Mouse (Mus musculus) heart, postnatal 0 days (tissue): Measurements from ENCODE around the gene Pnpla3. TPM values are rescaled to one million over a fixed set of nuclear protein-coding genes. Genes with fewer than 3 reads are reported as not detected.
A peak's percentile ranks its signal among the peaks of the same experiment; 100 is the strongest.

Source experiments
- ATAC-seq: fragments of 200-750 bp; cut with Nextera tagmentation; 2 replicates; pipeline ENCODE4 v1.8.0; 2017; ENCODE audit warnings: low read depth, moderate number of reproducible peaks, moderate library complexity; ENCODE audit not compliant: insufficient read depth
- DNase-seq: peaks from one replicate; pipeline ENCODE4 v3.0.0-alpha.2; 2016; ENCODE audit warnings: low spot score
- H3K27ac ChIP-seq: fragments of 300-500 bp; sonication (generic); 2 replicates; pipeline ENCODE4 v1.5.1; 2014; ENCODE audit warnings: low read depth, mild to moderate bottlenecking
- H3K27me3 ChIP-seq: fragments of 300-500 bp; sonication (generic); 2 replicates; pipeline ENCODE4 v1.6.1; 2014; ENCODE audit warnings: low read length, mixed read lengths; ENCODE audit not compliant: control insufficient read depth, insufficient read depth
- H3K36me3 ChIP-seq: fragments of 300-500 bp; sonication (generic); replicated peaks from 2 replicates; pipeline ENCODE4 v1.6.1; 2014; ENCODE audit warnings: low read length, mixed read lengths; ENCODE audit not compliant: control insufficient read depth, insufficient read depth
- H3K4me1 ChIP-seq: fragments of 300-500 bp; sonication (generic); 2 replicates; pipeline ENCODE4 v1.6.1; 2014; ENCODE audit warnings: antibody characterized with exemption; ENCODE audit not compliant: control insufficient read depth, insufficient read depth
- H3K4me2 ChIP-seq: fragments of 300-500 bp; sonication (generic); 2 replicates; pipeline ENCODE4 v1.6.1; 2014; ENCODE audit warnings: low read depth, mild to moderate bottlenecking, low read length, moderate library complexity
- H3K4me3 ChIP-seq: fragments of 300-500 bp; sonication (generic); 2 replicates; pipeline ENCODE4 v1.5.1; 2014; ENCODE audit warnings: low read depth, low read length
- H3K9ac ChIP-seq: fragments of 300-500 bp; sonication (generic); replicated peaks from 2 replicates; pipeline ENCODE4 v1.6.1; 2014; ENCODE audit warnings: low read depth, low read length, mixed read lengths
- H3K9me3 ChIP-seq: fragments of 300-500 bp; sonication (generic); replicated peaks from 2 replicates; pipeline ENCODE4 v1.6.1; 2016; ENCODE audit warnings: low read length; ENCODE audit not compliant: control insufficient read depth
- CTCF ChIP-seq: IDR thresholded peaks from 2 replicates; pipeline ENCODE4 v1.5.1; 2016; ENCODE audit warnings: antibody characterized with exemption, control low read depth, low read depth
- EP300 ChIP-seq: IDR thresholded peaks from 2 replicates; pipeline ENCODE4 v1.6.1; 2016; ENCODE audit warnings: antibody characterized with exemption, low read depth
- WGBS: fragments of 180-500 bp; shearing (Covaris S2); extraction: QIAGEN DNeasy Blood & Tissue Kit; methylation state at CpG from one replicate; pipeline ENCODE4 v1.1.7; 2014; 5-methylcytosine and 5-hydroxymethylcytosine counted together
- polyA plus RNA-seq: library from polyadenylated mRNA; unstranded; fragments of >200 nt; fragmentation: Nextera tagmentation; extraction: Ambion mirVana; gene quantifications from 2 replicates; pipeline ENCODE4 v1.2.1, GENCODE M21; 2015
- total RNA-seq: library from RNA; depleted of rRNA; stranded (reverse); fragments of >200 nt; gene quantifications from 2 replicates; pipeline ENCODE4 v1.2.3, GENCODE M21; 2014; ENCODE audit warnings: low replicate concordance

Gene Pnpla3
- total and polyA plus RNA-seq, 2 experiments from 2014 or later: 0.48 TPM; not detected in 1

DNA sequence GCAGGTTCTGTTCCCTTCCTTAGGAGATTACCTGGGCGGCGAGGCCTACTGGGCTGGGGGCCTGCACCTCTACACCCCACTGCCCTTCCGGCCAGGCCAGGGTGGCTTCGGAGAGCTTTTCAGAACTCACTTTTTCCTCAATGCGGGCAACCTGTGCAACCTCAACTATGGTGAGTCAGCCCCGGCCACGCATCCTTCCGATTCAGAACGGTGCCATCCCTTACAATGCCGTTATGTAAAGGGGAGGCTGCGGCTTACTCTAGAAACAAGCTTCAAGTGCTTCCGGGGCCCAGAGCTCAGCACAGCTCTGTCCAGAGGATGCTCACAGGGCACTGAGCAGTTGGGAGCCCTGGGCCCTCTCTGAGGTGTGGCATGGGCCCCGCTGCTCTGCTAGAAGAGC lies 42.8 kb downstream of the Pnpla3 start:
- H3K4me3 ChIP-seq: no peak overlapping the region
- H3K9ac ChIP-seq: no peak overlapping the region
- H3K4me2 ChIP-seq: no peak overlapping the region
- TF ChIP-seq EP300 (no peak), CTCF (no peak)
- no peaks in the 10 kb centered on the region for H3K27me3 ChIP-seq
- H3K36me3 ChIP-seq: peaks cover 77% of the 10 kb centered on the region
- H3K4me1 ChIP-seq: peaks cover 12% of the 10 kb centered on the region; the same call in 1 of the 2 replicates
- WGBS: 94% methylated on average over 13 of the region's 13 CpGs
- ATAC-seq (no peak), DNase-seq (no peak)
- H3K27ac ChIP-seq: peak overlapping the region; percentile 77; the same call in 1 of the 2 replicates
- no peaks in the 10 kb centered on the region for H3K9me3 ChIP-seq

DNA sequence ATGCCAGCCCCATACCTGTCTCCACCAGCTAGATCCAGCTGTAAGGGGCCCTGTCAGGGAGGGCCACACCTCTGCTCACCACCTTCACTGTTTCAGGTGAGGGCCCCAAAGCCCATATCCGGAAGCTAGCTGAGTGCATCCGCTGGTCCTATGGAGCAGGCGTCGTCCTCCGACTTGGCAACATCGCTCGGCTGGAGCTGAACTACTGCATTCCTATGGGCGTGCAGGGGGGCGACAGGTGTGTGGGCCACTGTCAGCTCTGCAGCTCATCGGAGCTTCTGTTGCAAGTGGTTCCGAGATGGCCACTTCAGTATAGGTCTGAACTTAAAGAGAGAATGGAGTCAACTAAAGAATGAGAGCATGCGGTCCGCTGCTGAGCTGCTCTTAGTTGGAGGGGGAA lies 43.3 kb downstream of the Pnpla3 start:
- no peak for ATAC-seq
- Histone ChIP-seq H3K4me3 (no peak overlapping the region), H3K27me3 (no peaks in the 10 kb centered on the region)

DNA sequence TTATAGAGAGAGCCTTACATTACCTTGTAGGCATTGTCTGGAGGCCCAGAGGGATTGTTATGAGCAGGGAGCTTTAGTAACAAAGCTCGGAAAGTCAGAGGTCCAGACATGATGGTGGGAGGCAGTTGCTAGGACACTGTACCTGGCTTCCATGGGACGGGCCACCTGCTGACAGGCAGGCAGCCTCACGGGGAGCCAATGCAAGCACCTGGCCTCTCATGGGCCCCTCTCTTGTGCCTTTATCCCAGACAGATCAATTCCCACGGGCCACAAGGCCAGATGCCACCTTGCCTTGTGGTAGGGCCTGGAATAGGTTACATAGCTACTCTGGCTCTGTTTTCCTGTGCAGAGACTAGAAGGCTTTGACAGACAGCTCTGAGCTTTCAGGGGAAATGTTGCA lies 43.9 kb downstream of the Pnpla3 start:
- Histone ChIP-seq H3K9ac (no peak overlapping the region), H3K4me3 (no peak overlapping the region), H3K4me2 (no peak overlapping the region), H3K27ac (no peak overlapping the region), H3K27me3 (no peaks in the 10 kb centered on the region), H3K9me3 (no peaks in the 10 kb centered on the region), H3K36me3 (peaks cover 69% of the 10 kb centered on the region), H3K4me1 (peaks cover 12% of the 10 kb centered on the region; the same call in 1 of the 2 replicates)
- TF ChIP-seq CTCF: no peak
- TF ChIP-seq EP300: no peak
- no peak for DNase-seq
- 71% methylated on average over 4 of the region's 4 CpGs for WGBS
- ATAC-seq: no peak

More for the DNA sequence above, 43.3 kb downstream of the Pnpla3 start:
- DNase-seq: no peak
- no peak overlapping the region for H3K27ac ChIP-seq
- no peaks in the 10 kb centered on the region for H3K9me3 ChIP-seq
- peaks cover 75% of the 10 kb centered on the region for H3K36me3 ChIP-seq
- H3K4me2 ChIP-seq: no peak overlapping the region
- TF ChIP-seq CTCF (no peak), EP300 (no peak)
- WGBS: 90% methylated on average over 13 of the region's 13 CpGs
- peaks cover 12% of the 10 kb centered on the region; the same call in 1 of the 2 replicates for H3K4me1 ChIP-seq
- no peak overlapping the region for H3K9ac ChIP-seq

DNA sequence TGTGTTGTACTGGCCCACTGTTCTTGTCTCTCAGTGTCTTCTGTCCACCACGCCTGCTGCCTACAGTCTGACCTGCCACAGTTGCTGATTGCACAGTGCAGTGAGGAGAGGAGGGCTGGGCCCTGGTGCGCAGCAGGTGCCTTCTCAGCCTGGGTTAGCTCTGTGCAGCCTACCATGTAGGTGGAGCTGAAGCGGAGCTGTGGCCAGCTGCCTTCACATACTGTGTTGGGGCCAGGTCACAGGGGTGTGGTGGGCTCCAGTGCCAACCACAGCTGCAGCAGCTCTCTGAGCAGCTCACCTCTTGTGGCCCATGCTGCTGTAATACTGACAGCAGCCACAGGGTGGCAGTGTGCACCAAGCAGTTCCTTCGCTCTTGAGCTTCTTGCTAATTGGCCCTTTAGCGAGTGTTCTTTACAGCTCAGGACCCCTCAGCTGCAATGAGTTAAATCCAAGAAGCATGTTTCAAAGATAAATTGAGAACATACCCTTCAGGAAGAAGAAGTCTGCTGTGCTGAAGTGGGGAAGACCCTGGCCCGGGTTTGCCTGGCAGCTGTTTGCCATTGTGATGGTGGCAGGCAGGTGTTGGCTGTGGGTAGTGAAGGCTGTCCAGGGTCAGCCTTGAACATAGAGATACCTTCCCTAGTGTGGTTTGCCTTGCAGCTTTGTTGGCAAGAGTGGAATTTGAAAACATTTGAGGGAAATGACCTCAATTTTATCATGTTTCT lies 44.6 kb downstream of the Pnpla3 start:
- no peaks in the 10 kb centered on the region for H3K27me3 ChIP-seq
- peak; percentile 46 for ATAC-seq
- peak overlapping the region; percentile 18; the same call in 1 of the 2 replicates for H3K27ac ChIP-seq
- H3K4me2 ChIP-seq: no peak overlapping the region
- H3K36me3 ChIP-seq: peaks cover 62% of the 10 kb centered on the region
- TF ChIP-seq CTCF (peak; percentile 99), EP300 (no peak)
- H3K4me1 ChIP-seq: peaks cover 12% of the 10 kb centered on the region; the same call in 1 of the 2 replicates
- no peak overlapping the region for H3K4me3 ChIP-seq
- no peaks in the 10 kb centered on the region for H3K9me3 ChIP-seq
- peak; percentile 86 for DNase-seq
- 38% methylated on average over 6 of the region's 6 CpGs for WGBS
- H3K9ac ChIP-seq: no peak overlapping the region

DNA sequence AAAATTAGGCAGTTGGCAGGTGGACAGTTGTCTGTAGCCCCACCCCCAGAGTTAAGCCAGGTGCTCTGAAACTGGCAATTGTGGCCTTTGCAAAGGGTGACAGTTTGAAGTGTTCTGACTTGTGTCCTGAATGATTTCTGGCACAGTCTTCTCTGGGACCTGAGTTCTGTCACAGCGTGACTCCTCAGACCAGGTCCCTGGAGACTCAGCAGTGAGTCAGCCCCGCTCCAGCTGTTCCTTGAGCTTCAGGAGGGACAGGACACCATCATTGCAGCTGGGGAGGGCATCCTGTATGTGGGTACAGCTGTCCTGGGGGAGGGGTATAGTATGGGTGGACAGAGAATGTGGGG lies 45.1 kb downstream of the Pnpla3 start:
- WGBS: 31% methylated on average over 2 of the region's 2 CpGs
- Histone ChIP-seq H3K27me3 (no peaks in the 10 kb centered on the region), H3K27ac (peak overlapping the region; percentile 26), H3K4me2 (no peak overlapping the region), H3K9ac (no peak overlapping the region), H3K4me3 (no peak overlapping the region), H3K4me1 (peaks cover 12% of the 10 kb centered on the region; the same call in 1 of the 2 replicates), H3K9me3 (no peaks in the 10 kb centered on the region), H3K36me3 (peaks cover 57% of the 10 kb centered on the region)
- DNase-seq (peak; percentile 61), ATAC-seq (peak; percentile 70)
- no peak for TF ChIP-seq CTCF
- no peak; the same call in 1 of the 2 replicates for TF ChIP-seq EP300
